Mouse (Mus musculus) kidney, embryonic 14.5 days (tissue): Measurements from ENCODE around the gene Pygm. TPM values are rescaled to one million over a fixed set of nuclear protein-coding genes. Genes with fewer than 3 reads are reported as not detected.

ENCODE experiments used
- ATAC-seq: fragments of 200-750 bp; cut with Nextera tagmentation; 2 replicates; pipeline ENCODE4 v1.8.0; 2017; ENCODE audit warnings: moderate number of reproducible peaks, mild to moderate bottlenecking, moderate TSS enrichment, moderate library complexity; ENCODE audit not compliant: low FRiP score, low TSS enrichment
- H3K27ac ChIP-seq: fragments of 300-500 bp; sonication (generic); 2 replicates; pipeline ENCODE4 v1.5.1; 2014; ENCODE audit warnings: low read depth, mild to moderate bottlenecking, low read length, moderate library complexity, mixed read lengths
- H3K27me3 ChIP-seq: fragments of 300-500 bp; sonication (generic); 2 replicates; pipeline ENCODE4 v1.6.1; 2014; ENCODE audit warnings: mild to moderate bottlenecking, low read length; ENCODE audit not compliant: control insufficient read depth, insufficient read depth
- H3K36me3 ChIP-seq: fragments of 300-500 bp; sonication (generic); 2 replicates; pipeline ENCODE4 v1.6.1; 2014; ENCODE audit warnings: low read length, mixed read lengths; ENCODE audit not compliant: control insufficient read depth, insufficient read depth
- H3K4me1 ChIP-seq: fragments of 300-500 bp; sonication (generic); 2 replicates; pipeline ENCODE4 v1.6.1; 2014; ENCODE audit warnings: low read length, mixed read lengths; ENCODE audit not compliant: control insufficient read depth, insufficient read depth
- H3K4me2 ChIP-seq: fragments of 300-500 bp; sonication (generic); replicated peaks from 2 replicates; pipeline ENCODE4 v1.6.1; 2014; ENCODE audit warnings: low read depth, mild to moderate bottlenecking, low read length
- H3K4me3 ChIP-seq: fragments of 300-500 bp; sonication (generic); 2 replicates; pipeline ENCODE4 v1.5.1; 2014; ENCODE audit warnings: mild to moderate bottlenecking, low read length
- H3K9ac ChIP-seq: fragments of 300-500 bp; sonication (generic); 2 replicates; pipeline ENCODE4 v1.6.1; 2014; ENCODE audit warnings: low read depth, mild to moderate bottlenecking, low read length, moderate library complexity
- H3K9me3 ChIP-seq: fragments of 300-500 bp; sonication (generic); 2 replicates; pipeline ENCODE4 v1.6.1; 2016; ENCODE audit warnings: low read length; ENCODE audit not compliant: control insufficient read depth
- WGBS: fragments of 180-500 bp; shearing (Covaris S2); extraction: QIAGEN DNeasy Blood & Tissue Kit; methylation state at CpG from one replicate; pipeline ENCODE4 v1.1.7; 2014; 5-methylcytosine and 5-hydroxymethylcytosine counted together
- polyA plus RNA-seq: library from polyadenylated mRNA; unstranded; fragments of >200 nt; fragmentation: Nextera tagmentation; extraction: Ambion mirVana; gene quantifications from 2 replicates; pipeline ENCODE4 v1.2.1, GENCODE M21; 2014

Pygm gene
- polyA plus RNA-seq, 1 experiment from 2014 or later = 16.4 TPM

GRCm38 (mm10) chr19:6399285-6400095 lies 15.3 kb downstream of the Pygm start, which contains the start of gene Rasgrp2:
Rasgrp2 (plus strand) TSS chr19:6399340.
- WGBS = under 1% methylated on average over 78 of the region's 87 CpGs
- H3K9me3 ChIP-seq = no peaks in the 10 kb centered on the region
- peaks cover 6% of the 10 kb centered on the region for H3K27me3 ChIP-seq

DNA sequence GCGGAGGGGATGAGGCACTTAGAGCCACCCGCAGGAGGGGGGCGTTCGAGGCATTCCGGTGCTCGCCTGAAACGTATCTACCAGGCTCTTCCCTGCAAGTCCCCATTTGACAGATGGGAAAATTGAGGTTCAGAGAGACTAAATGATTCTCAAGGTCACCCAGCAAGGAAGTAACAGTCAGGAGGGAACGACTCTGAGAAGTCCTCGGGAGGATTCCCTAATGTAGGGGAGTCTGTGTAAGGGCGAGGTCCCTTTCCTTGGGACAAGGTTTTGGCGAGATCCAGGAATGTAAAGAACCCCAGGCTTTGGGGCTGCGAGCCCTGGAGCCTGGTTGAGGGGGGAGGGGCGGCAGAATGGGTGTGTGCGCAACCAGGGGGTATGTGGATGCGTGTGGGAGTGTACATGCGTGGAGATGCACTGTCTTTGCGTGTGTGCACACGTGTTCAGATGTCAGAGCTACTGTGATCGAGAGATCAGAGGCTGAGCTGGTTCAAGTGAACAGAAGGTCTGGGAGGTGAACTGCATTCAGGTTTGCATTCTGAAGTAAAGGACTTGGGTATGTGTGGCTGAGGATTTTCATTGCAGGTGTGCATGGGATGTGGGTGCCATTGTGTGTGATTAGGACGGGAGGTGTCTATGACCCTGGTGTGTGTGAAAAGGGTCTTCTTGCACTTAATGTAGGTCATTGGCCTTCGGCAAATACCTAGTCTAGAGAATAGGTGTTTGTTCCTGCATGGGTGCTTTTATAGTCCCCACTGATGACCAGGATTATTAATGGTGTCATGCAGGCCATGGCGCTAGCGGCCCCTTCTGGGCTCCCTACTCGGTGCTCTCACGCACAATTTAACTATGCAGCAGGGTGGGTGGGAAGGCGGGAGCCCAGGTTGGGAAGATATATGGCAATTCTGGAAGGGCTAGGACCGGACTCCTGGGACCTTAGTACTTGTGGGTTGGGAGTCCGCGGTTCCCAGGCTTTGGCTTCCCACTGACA lies 16.2 kb downstream of the Pygm start:
- no peaks in the 10 kb centered on the region for H3K9me3 ChIP-seq
- peak; percentile 1 for ATAC-seq
- H3K4me1 ChIP-seq = peaks cover 30% of the 10 kb centered on the region; the same call in 1 of the 2 replicates
- H3K4me2 ChIP-seq = peak overlapping the region; percentile 100
- 2% methylated on average over 29 of the region's 29 CpGs for WGBS
- peak overlapping the region; percentile 42; the same call in 1 of the 2 replicates for H3K27ac ChIP-seq
- H3K4me3 ChIP-seq = peak overlapping the region; percentile 58
- peaks cover 6% of the 10 kb centered on the region for H3K27me3 ChIP-seq
- peak overlapping the region; percentile 62; the same call in 1 of the 2 replicates for H3K9ac ChIP-seq
- H3K36me3 ChIP-seq = no peaks in the 10 kb centered on the region

More at GRCm38 (mm10) chr19:6399285-6400095, 15.3 kb downstream of the Pygm start, which contains the start of gene Rasgrp2:
- Histone ChIP-seq H3K9ac (peak within 1 kb of the TSS; percentile 62), H3K4me3 (peak within 1 kb of the TSS; percentile 58), H3K4me2 (peak within 1 kb of the TSS; percentile 100), H3K4me1 (peaks cover 30% of the 10 kb centered on the region; the same call in 1 of the 2 replicates), H3K36me3 (no peaks in the 10 kb centered on the region), H3K27ac (peak within 1 kb of the TSS; percentile 42; the same call in 1 of the 2 replicates)
- ATAC-seq = 0 out of 2 replicates have a peak, but pooled peaks have one; percentile 6

DNA sequence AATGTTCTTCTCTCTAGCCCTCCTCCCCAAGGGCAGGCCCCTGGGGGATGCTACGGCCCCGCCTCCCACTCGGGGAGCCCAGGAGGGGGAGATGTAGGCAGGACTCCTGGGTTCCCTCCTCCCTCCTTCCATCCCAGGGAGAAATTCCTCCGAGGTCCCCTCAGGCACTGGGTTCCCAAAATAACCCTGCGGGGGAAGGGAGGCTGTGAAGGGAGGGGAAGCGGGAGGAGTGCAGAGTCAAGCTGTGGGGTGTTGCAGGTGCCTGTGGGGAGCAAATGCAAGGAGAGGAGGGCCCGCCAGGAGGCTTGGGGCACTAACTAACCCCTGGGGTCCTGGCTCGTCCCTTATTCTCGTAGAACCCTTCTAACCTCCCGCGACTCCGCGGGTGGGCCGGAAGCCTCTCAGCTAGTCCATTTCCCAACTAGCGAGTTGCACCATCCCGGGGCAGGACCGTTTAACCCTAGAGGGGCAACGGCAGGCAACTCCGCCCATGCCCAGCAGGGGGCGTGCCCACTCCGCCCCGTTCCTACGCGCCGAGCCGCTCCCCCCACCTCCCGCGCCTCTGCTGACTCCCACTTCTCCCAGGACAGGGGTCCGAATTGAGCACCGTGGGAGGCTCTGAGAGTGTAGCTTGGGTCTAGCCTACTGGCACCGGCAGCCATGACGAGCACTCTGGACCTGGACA lies 17.1 kb downstream of the Pygm start:
- H3K4me2 ChIP-seq = peak overlapping the region; percentile 100
- H3K4me3 ChIP-seq = peak overlapping the region; percentile 58
- peak overlapping the region; percentile 44 for H3K9ac ChIP-seq
- peaks cover 6% of the 10 kb centered on the region for H3K27me3 ChIP-seq
- ATAC-seq = peak; percentile 53
- under 1% methylated on average over 29 of the region's 32 CpGs for WGBS
- no peaks in the 10 kb centered on the region for H3K9me3 ChIP-seq
- peak overlapping the region; percentile 57; the same call in 1 of the 2 replicates for H3K27ac ChIP-seq
- H3K4me1 ChIP-seq = peaks cover 30% of the 10 kb centered on the region; the same call in 1 of the 2 replicates
- no peaks in the 10 kb centered on the region for H3K36me3 ChIP-seq

DNA sequence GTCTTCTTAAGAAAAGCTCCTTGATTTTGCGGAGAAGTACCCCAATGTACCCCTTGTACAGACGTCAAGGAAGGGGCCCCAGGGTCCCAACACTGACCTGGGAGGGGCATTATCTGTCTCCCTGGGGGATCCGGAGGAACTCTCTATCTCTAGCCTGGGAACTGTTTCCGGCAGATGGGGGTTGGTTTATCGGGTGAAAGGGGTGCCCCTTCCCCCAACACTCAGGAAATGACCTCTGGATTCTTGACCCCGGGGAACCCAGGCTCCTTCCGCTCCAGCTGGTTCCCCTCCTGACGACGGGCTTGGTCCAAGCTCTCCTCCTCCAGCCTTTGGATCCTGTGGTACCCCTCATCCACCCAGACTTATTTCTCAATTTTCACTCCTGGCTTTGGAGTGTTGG lies 17.8 kb downstream of the Pygm start:
- H3K9ac ChIP-seq = peak overlapping the region; percentile 44; the same call in 1 of the 2 replicates
- 0 out of 2 replicates have a peak, but pooled peaks have one; percentile 3 for ATAC-seq
- WGBS = 11% methylated on average over 9 of the region's 9 CpGs

DNA sequence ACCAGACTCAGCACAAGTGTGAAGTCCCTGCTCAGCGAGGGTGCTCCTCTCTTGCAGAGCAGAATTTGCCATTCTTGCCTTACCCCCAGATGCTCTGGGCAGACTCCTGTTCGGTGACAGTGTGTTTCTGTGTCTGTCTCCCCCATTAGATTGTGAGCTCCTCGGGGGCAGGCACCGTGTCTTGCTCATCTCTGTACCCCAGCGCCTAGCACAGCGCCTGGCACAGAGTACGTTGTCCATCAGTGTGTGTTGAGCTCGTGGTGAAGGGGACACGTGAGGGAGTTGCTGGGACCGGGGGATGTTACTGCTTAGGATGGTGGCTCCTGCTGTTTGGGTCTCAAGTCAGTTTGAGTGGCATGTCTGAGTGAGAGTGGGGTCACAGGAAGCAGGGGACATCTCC lies 19.7 kb downstream of the Pygm start:
- H3K27me3 ChIP-seq = peaks cover 6% of the 10 kb centered on the region
- no peak overlapping the region for H3K4me3 ChIP-seq
- peaks cover 30% of the 10 kb centered on the region; the same call in 1 of the 2 replicates for H3K4me1 ChIP-seq
- H3K36me3 ChIP-seq = no peaks in the 10 kb centered on the region
- no peak overlapping the region for H3K27ac ChIP-seq
- no peak overlapping the region for H3K4me2 ChIP-seq
- ATAC-seq = no peak
- H3K9ac ChIP-seq = no peak overlapping the region; the same call in 1 of the 2 replicates
- no peaks in the 10 kb centered on the region for H3K9me3 ChIP-seq
- WGBS = 78% methylated on average over 10 of the region's 10 CpGs

More for the DNA sequence above, 17.8 kb downstream of the Pygm start:
- Histone ChIP-seq H3K4me2 (peak overlapping the region; percentile 100), H3K36me3 (no peaks in the 10 kb centered on the region), H3K27me3 (peaks cover 6% of the 10 kb centered on the region), H3K4me3 (peak overlapping the region; percentile 58), H3K4me1 (peaks cover 30% of the 10 kb centered on the region; the same call in 1 of the 2 replicates), H3K27ac (peak overlapping the region; percentile 57; the same call in 1 of the 2 replicates), H3K9me3 (no peaks in the 10 kb centered on the region)

GRCm38 (mm10) chr19:6405433-6405832 lies 21.2 kb downstream of the Pygm start:
- 80% methylated on average over 10 of the region's 10 CpGs for WGBS
- Histone ChIP-seq H3K9ac (no peak overlapping the region), H3K4me3 (no peak overlapping the region), H3K4me1 (peaks cover 20% of the 10 kb centered on the region; the same call in 1 of the 2 replicates), H3K36me3 (no peaks in the 10 kb centered on the region), H3K9me3 (no peaks in the 10 kb centered on the region), H3K4me2 (no peak overlapping the region), H3K27me3 (peaks cover 4% of the 10 kb centered on the region), H3K27ac (no peak overlapping the region)
- no peak for ATAC-seq

DNA sequence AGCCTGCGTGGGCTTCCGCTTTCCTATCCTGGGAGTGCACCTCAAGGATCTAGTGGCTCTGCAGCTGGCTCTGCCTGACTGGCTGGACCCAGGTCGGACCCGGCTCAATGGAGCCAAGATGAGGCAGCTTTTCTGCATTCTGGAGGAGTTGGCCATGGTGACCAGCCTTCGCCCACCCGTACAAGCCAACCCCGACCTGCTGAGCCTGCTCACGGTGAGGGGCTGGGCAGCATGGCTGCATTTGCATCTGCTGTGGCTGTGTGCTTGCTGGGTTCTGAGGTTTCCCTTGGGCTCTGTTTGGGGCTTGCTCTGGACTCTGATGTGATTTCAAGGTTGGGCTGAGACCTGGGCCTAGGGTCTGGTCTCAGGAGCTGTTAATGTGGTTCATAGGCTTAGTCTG lies 22.9 kb downstream of the Pygm start:
- no peak overlapping the region for H3K4me2 ChIP-seq
- H3K9ac ChIP-seq = no peak overlapping the region
- H3K36me3 ChIP-seq = no peaks in the 10 kb centered on the region
- H3K4me1 ChIP-seq = peaks cover 5% of the 10 kb centered on the region; the same call in 1 of the 2 replicates
- peaks cover 4% of the 10 kb centered on the region for H3K27me3 ChIP-seq
- WGBS = 83% methylated on average over 8 of the region's 8 CpGs
- H3K9me3 ChIP-seq = no peaks in the 10 kb centered on the region
- no peak overlapping the region for H3K27ac ChIP-seq
- ATAC-seq = no peak
- H3K4me3 ChIP-seq = no peak overlapping the region
